ENCODE assay signal across 21 mouse cellular contexts in the genomic region with DNA sequence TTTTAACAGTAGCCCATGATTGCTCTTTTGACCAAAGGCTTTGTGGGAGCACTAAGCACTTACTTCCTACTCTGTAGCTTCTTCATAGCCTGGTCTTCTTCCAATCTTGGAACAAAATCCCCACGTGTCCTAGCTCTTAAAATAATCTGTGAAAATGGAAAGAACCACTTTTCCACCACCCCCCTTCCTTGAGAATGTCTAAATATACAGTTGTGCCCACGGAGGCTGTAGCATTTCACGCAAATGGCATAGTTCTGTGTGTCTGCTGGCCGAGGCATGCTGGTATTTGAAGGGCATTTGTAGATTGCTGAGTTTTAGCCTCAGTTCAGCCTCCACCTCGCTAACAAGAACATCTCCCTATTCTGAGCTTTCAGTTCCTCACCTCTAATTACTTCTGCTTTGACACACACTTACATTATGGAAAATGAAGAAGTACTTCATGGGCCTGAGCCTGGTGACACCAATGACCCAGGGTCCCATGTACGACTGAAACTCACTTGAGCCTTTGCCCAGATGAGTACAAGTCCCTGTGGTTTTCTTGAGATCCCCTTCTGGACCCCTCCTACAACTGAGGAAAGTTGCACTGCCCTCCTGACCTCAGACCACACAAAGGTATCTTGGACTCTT.
A peak's percentile ranks its signal among the peaks of the same experiment; 100 is the strongest.
DNase-seq lines count a peak whose midpoint lies in the region; ATAC-seq and TF ChIP-seq lines count a peak whose summit lies in the region.
"Had no signal": no experiment of that assay in that cellular context is flagged by ENCODE, and none has a peak within 500 bp of the region (broad histone marks: within the 10 kb centered on the region; RNA-seq: fewer than 3 reads in every experiment).

No protein-coding gene starts in this region.

- no peaks in the 10 kb centered on the region for H3K9me3 ChIP-seq in liver, embryonic 15.5 days (replicated peaks)
- H3K9me3 ChIP-seq in liver, embryonic 12.5 days (replicated peaks): no peaks in the 10 kb centered on the region
- no peaks in the 10 kb centered on the region for H3K9me3 ChIP-seq in intestine, embryonic 16.5 days (ENCODE audit: control insufficient read depth, low read length)
- H3K9me3 ChIP-seq: forebrain, embryonic 13.5 days; heart, embryonic 13.5 days; hindbrain, embryonic 13.5 days; limb, embryonic 12.5 days had no signal

- 0 out of 2 replicates have a peak, but pooled peaks have one; percentile 7 for ATAC-seq in liver, embryonic 15.5 days (ENCODE audit: insufficient read depth)
- ATAC-seq in liver, embryonic 12.5 days: no peak
- no peak for ATAC-seq in intestine, embryonic 16.5 days
- ATAC-seq: forebrain, embryonic 13.5 days; lung, postnatal 0 days had no signal

- H3K9ac ChIP-seq in liver, embryonic 15.5 days: no peak overlapping the region
- no peak overlapping the region for H3K9ac ChIP-seq in liver, embryonic 12.5 days
- H3K9ac ChIP-seq in intestine, embryonic 16.5 days (ENCODE audit: low read depth, low read length): no peak overlapping the region
- H3K9ac ChIP-seq: forebrain, embryonic 13.5 days; heart, embryonic 13.5 days; hindbrain, embryonic 13.5 days; limb, embryonic 12.5 days had no signal

- H3K27me3 ChIP-seq in liver, embryonic 15.5 days: no peaks in the 10 kb centered on the region
- no peaks in the 10 kb centered on the region for H3K27me3 ChIP-seq in liver, embryonic 12.5 days (replicated peaks)
- no peaks in the 10 kb centered on the region for H3K27me3 ChIP-seq in intestine, embryonic 16.5 days (replicated peaks; ENCODE audit: control insufficient read depth, insufficient read depth, low read length)
- peaks cover 1% of the 10 kb centered on the region; the same call in 1 of the 2 replicates for H3K27me3 ChIP-seq in cerebellum, adult 2 months (ENCODE audit: control insufficient read depth, insufficient read depth, low read length)
- H3K27me3 ChIP-seq: forebrain, embryonic 13.5 days; hindbrain, embryonic 13.5 days; limb, embryonic 12.5 days had no signal

- no peaks in the 10 kb centered on the region for H3K4me1 ChIP-seq in liver, embryonic 15.5 days (replicated peaks)
- no peaks in the 10 kb centered on the region for H3K4me1 ChIP-seq in liver, embryonic 12.5 days
- H3K4me1 ChIP-seq in intestine, embryonic 16.5 days (ENCODE audit: control insufficient read depth, insufficient read depth, low read length): no peaks in the 10 kb centered on the region
- peaks cover 4% of the 10 kb centered on the region for H3K4me1 ChIP-seq in cerebellum, adult 2 months (ENCODE audit: control insufficient read depth, insufficient read depth, low read length)
- H3K4me1 ChIP-seq: heart, embryonic 13.5 days; limb, embryonic 12.5 days had no signal

- H3K36me3 ChIP-seq in liver, embryonic 15.5 days (replicated peaks): no peaks in the 10 kb centered on the region
- H3K36me3 ChIP-seq in liver, embryonic 12.5 days: no peaks in the 10 kb centered on the region
- H3K36me3 ChIP-seq in intestine, embryonic 16.5 days (ENCODE audit: control insufficient read depth, insufficient read depth, low read length): no peaks in the 10 kb centered on the region
- H3K36me3 ChIP-seq: heart, embryonic 13.5 days; hindbrain, embryonic 13.5 days; limb, embryonic 12.5 days had no signal

- H3K27ac ChIP-seq in liver, embryonic 15.5 days (replicated peaks): no peak overlapping the region
- H3K27ac ChIP-seq in liver, embryonic 12.5 days: no peak overlapping the region
- H3K27ac ChIP-seq in intestine, embryonic 16.5 days (ENCODE audit: low read length): no peak overlapping the region
- H3K27ac ChIP-seq in cerebellum, adult 2 months (ENCODE audit: insufficient read depth, low read length): no peak overlapping the region
- H3K27ac ChIP-seq: forebrain, embryonic 13.5 days; heart, adult 2 months; heart, embryonic 13.5 days; hindbrain, embryonic 13.5 days; kidney, postnatal 0 days; limb, embryonic 12.5 days; macrophage had no signal

- no peak overlapping the region for H3K4me2 ChIP-seq in liver, embryonic 15.5 days
- H3K4me2 ChIP-seq in liver, embryonic 12.5 days: no peak overlapping the region
- H3K4me2 ChIP-seq in intestine, embryonic 16.5 days (ENCODE audit: low read depth, low read length): no peak overlapping the region
- H3K4me2 ChIP-seq: forebrain, embryonic 13.5 days; heart, embryonic 13.5 days; hindbrain, embryonic 13.5 days; limb, embryonic 12.5 days; midbrain, embryonic 11.5 days had no signal

- no peak for TF ChIP-seq CTCF in cerebellum, adult 2 months (IDR thresholded peaks at IDR 0.05; ENCODE audit: borderline replicate concordance, insufficient read depth, low read depth, low read length)

- peak; percentile 21 to 24 for DNase-seq in B cell, adult 2 months
- peak; percentile 72 for DNase-seq in brain, adult 2 months (ENCODE audit: low read depth, low spot score)
- DNase-seq in monocyte, adult 2 months (ENCODE audit: low read depth in 1 of 2, low spot score in 2 of 2): peak; percentile 5
- no peak for DNase-seq in cerebellum, adult 2 months
- DNase-seq: adrenal gland, postnatal 25 days; cerebellum, postnatal 36 days; gastrocnemius, postnatal 14 days; heart, adult 2 months; heart, postnatal 14 days; kidney, adult 2 months had no signal

- no peak overlapping the region for H3K4me3 ChIP-seq in liver, embryonic 15.5 days (replicated peaks)
- no peak overlapping the region for H3K4me3 ChIP-seq in liver, embryonic 12.5 days
- H3K4me3 ChIP-seq in intestine, embryonic 16.5 days (ENCODE audit: low read length): no peak overlapping the region
- H3K4me3 ChIP-seq in cerebellum, adult 2 months (replicated peaks; ENCODE audit: insufficient read depth, low read depth, low read length): no peak overlapping the region
- H3K4me3 ChIP-seq: forebrain, embryonic 13.5 days; heart, adult 2 months; heart, embryonic 13.5 days; hindbrain, embryonic 13.5 days; limb, embryonic 12.5 days had no signal

- 37% methylated on average over 6 of the region's 6 CpGs for WGBS in liver, embryonic 15.5 days (ENCODE audit: insufficient replicate concordance)
- 54% methylated on average over 6 of the region's 6 CpGs for WGBS in liver, embryonic 12.5 days (ENCODE audit: insufficient replicate concordance)
- WGBS in intestine, embryonic 16.5 days: 87% methylated on average over 6 of the region's 6 CpGs
- 94% methylated on average over 6 of the region's 6 CpGs for WGBS in cerebellum, adult 2 months

- TF ChIP-seq POLR2A in cerebellum, adult 2 months (IDR thresholded peaks at IDR 0.05; ENCODE audit: borderline replicate concordance, insufficient read depth, low read length): no peak

Comparison
In these comparisons a context has a peak if more than half of its experiments do, and no peak if none do; other contexts are left out.
1. DNase-seq: peak in B cell, adult 2 months (2 of 2), brain, adult 2 months (single experiment) and monocyte, adult 2 months (2 of 2); none in cerebellum, adult 2 months (0 of 2).